Mouse (Mus musculus) embryo, embryonic 9.5 days (tissue): ENCODE data around the gene Ankrd55.

ENCODE experiments used
- DNase-seq: peaks from one replicate; pipeline ENCODE4 v3.0.0-alpha.2; 2017; ENCODE audit errors: extremely low spot score

Gene Ankrd55

GRCm38 (mm10) chr13:112343628-112344009 lies 55.4 kb downstream of the Ankrd55 start:
- DNase-seq, result no peak

GRCm38 (mm10) chr13:112344270-112344864 lies 56.1 kb downstream of the Ankrd55 start:
- DNase-seq, result no peak

GRCm38 (mm10) chr13:112345542-112345941 lies 57.3 kb downstream of the Ankrd55 start:
- no peak for DNase-seq

GRCm38 (mm10) chr13:112346031-112346430 lies 57.8 kb downstream of the Ankrd55 start:
- no peak for DNase-seq

- DNase-seq, result no peak
These were observed 58.5 kb downstream of the Ankrd55 start for GRCm38 (mm10) chr13:112346659-112347142.

- no peak for DNase-seq
These were observed 60.0 kb downstream of the Ankrd55 start for GRCm38 (mm10) chr13:112348250-112348649.

GRCm38 (mm10) chr13:112348896-112349484 lies 60.7 kb downstream of the Ankrd55 start:
- DNase-seq, result no peak

- no peak for DNase-seq
These were observed 61.2 kb downstream of the Ankrd55 start for GRCm38 (mm10) chr13:112349500-112349899.

- DNase-seq, result no peak
These were observed 63.7 kb downstream of the Ankrd55 start for GRCm38 (mm10) chr13:112351943-112352342.

GRCm38 (mm10) chr13:112354109-112354867 lies 66.0 kb downstream of the Ankrd55 start:
- DNase-seq, result peak; percentile 36

- DNase-seq, result no peak
These were observed 66.7 kb downstream of the Ankrd55 start for GRCm38 (mm10) chr13:112354958-112355357.

- no peak for DNase-seq
These were observed 67.7 kb downstream of the Ankrd55 start for GRCm38 (mm10) chr13:112355794-112356486.

- no peak for DNase-seq
These were observed 73.3 kb downstream of the Ankrd55 start for GRCm38 (mm10) chr13:112361575-112361974.

- DNase-seq, result no peak
These were observed 75.0 kb downstream of the Ankrd55 start for GRCm38 (mm10) chr13:112363218-112363617.

- DNase-seq, result no peak
These were observed 75.5 kb downstream of the Ankrd55 start for GRCm38 (mm10) chr13:112363746-112364145.

GRCm38 (mm10) chr13:112364698-112365097 lies 76.4 kb downstream of the Ankrd55 start:
- DNase-seq, result no peak

- DNase-seq, result no peak
These were observed 77.1 kb downstream of the Ankrd55 start for GRCm38 (mm10) chr13:112365303-112365702.

- no peak for DNase-seq
These were observed 77.5 kb downstream of the Ankrd55 start for GRCm38 (mm10) chr13:112365762-112366161.

GRCm38 (mm10) chr13:112366321-112367029 lies 78.2 kb downstream of the Ankrd55 start:
- no peak for DNase-seq

- no peak for DNase-seq
These were observed 83.5 kb downstream of the Ankrd55 start for GRCm38 (mm10) chr13:112371729-112372128.

GRCm38 (mm10) chr13:112375766-112376165 lies 87.5 kb downstream of the Ankrd55 start:
- no peak for DNase-seq
